Mouse (Mus musculus): ENCODE data around the gene Nup88. TPM values are rescaled to one million over a fixed set of nuclear protein-coding genes. Genes with fewer than 3 reads are reported as not detected.
A peak's percentile ranks its signal among the peaks of the same experiment; 100 is the strongest.

Nup88 gene
- total RNA-seq, 2 experiments from 2014 or later = 53.2 to 55.8 TPM

GRCm38 (mm10) chr11:71001167-71001566 is 31.4 kb upstream of the Nup88 start:
- TF ChIP-seq CTCF (IDR thresholded peaks at IDR 0.05) = no peak
- no peak overlapping the region for H3K27ac ChIP-seq
- no peak overlapping the region for H3K4me3 ChIP-seq
- intact Hi-C loops (cut with DNase I) = loop anchor here (5.0 kb wide), 1 partner anchor 51 kb away; no protein-coding TSS in a partner anchor
- DNase-seq (ENCODE audit: extremely low spot score in 1 of 2, low spot score in 2 of 2) = no peak

- peak; percentile 93 to 96 for DNase-seq (ENCODE audit: extremely low spot score in 1 of 2, low spot score in 2 of 2)
- peak within 1 kb of the TSS; percentile 82 for H3K27ac ChIP-seq
- peak within 1 kb of the TSS; percentile 83 for H3K4me3 ChIP-seq
- peak; percentile 99 for TF ChIP-seq CTCF (IDR thresholded peaks at IDR 0.05)
- intact Hi-C loops (cut with DNase I) = loop anchor here (1.0 to 5.0 kb wide), 2 partner anchors 22 to 70 kb away; partner anchors contain the start of gene Dhx33
Observed at GRCm38 (mm10) chr11:70982557-70983228, 12.9 kb upstream of the Nup88 start, which contains the start of gene C1qbp. Gene C1qbp, minus strand, starts transcription at chr11:70983026.

GRCm38 (mm10) chr11:70982030-70982429 is 12.3 kb upstream of the Nup88 start:
- TF ChIP-seq CTCF (IDR thresholded peaks at IDR 0.05) = no peak
- H3K4me3 ChIP-seq = peak overlapping the region; percentile 83
- DNase-seq (ENCODE audit: extremely low spot score in 1 of 2, low spot score in 2 of 2) = no peak
- intact Hi-C loops (cut with DNase I) = loop anchor here (1.0 to 5.0 kb wide), 2 partner anchors 22 to 70 kb away; partner anchors contain the start of gene Dhx33
- no peak overlapping the region; the same call in 1 of the 2 replicates for H3K27ac ChIP-seq

GRCm38 (mm10) chr11:70980751-70981510 is 11.2 kb upstream of the Nup88 start:
- no peak for TF ChIP-seq CTCF (IDR thresholded peaks at IDR 0.05)
- Histone ChIP-seq H3K27ac (no peak overlapping the region), H3K4me3 (no peak overlapping the region)
- DNase-seq (ENCODE audit: extremely low spot score in 1 of 2, low spot score in 2 of 2) = no peak
- intact Hi-C loops (cut with DNase I) = loop anchor here (5.0 kb wide), 1 partner anchor 71 kb away; no protein-coding TSS in a partner anchor

GRCm38 (mm10) chr11:70980232-70980631 is 10.5 kb upstream of the Nup88 start:
- TF ChIP-seq CTCF (IDR thresholded peaks at IDR 0.05) = no peak
- Histone ChIP-seq H3K4me3 (no peak overlapping the region), H3K27ac (no peak overlapping the region)
- no peak for DNase-seq (ENCODE audit: extremely low spot score in 1 of 2, low spot score in 2 of 2)
- intact Hi-C loops (cut with DNase I) = loop anchor here (5.0 kb wide), 1 partner anchor 72 kb away; no protein-coding TSS in a partner anchor

- no peak for TF ChIP-seq CTCF (IDR thresholded peaks at IDR 0.05)
- no peak for DNase-seq (ENCODE audit: extremely low spot score in 1 of 2, low spot score in 2 of 2)
- no peak overlapping the region for H3K4me3 ChIP-seq
- H3K27ac ChIP-seq = no peak overlapping the region
- intact Hi-C loops (cut with DNase I) = no loop called here
Observed at GRCm38 (mm10) chr11:70977293-70977692, 7.5 kb upstream of the Nup88 start.

- H3K27ac ChIP-seq = no peak overlapping the region
- DNase-seq (ENCODE audit: extremely low spot score in 1 of 2, low spot score in 2 of 2) = no peak
- TF ChIP-seq CTCF (IDR thresholded peaks at IDR 0.05) = no peak
- no peak overlapping the region for H3K4me3 ChIP-seq
- intact Hi-C loops (cut with DNase I) = no loop called here
Observed at GRCm38 (mm10) chr11:70975193-70975592, 5.4 kb upstream of the Nup88 start.

GRCm38 (mm10) chr11:70973947-70974346 is 4.2 kb upstream of the Nup88 start:
- Histone ChIP-seq H3K27ac (no peak overlapping the region), H3K4me3 (no peak overlapping the region)
- TF ChIP-seq CTCF (IDR thresholded peaks at IDR 0.05) = peak; percentile 26
- DNase-seq (ENCODE audit: extremely low spot score in 1 of 2, low spot score in 2 of 2) = no peak
- intact Hi-C loops (cut with DNase I) = no loop called here

- DNase-seq (ENCODE audit: extremely low spot score in 1 of 2, low spot score in 2 of 2) = no peak
- intact Hi-C loops (cut with DNase I) = no loop called here
- no peak overlapping the region for H3K4me3 ChIP-seq
- no peak for TF ChIP-seq CTCF (IDR thresholded peaks at IDR 0.05)
- H3K27ac ChIP-seq = no peak overlapping the region
Observed at GRCm38 (mm10) chr11:70972586-70972985, 2.8 kb upstream of the Nup88 start.

GRCm38 (mm10) chr11:70970560-70971540 is 1.1 kb upstream of the Nup88 start:
- peak overlapping the region; percentile 90 for H3K4me3 ChIP-seq
- peak overlapping the region; percentile 85 for H3K27ac ChIP-seq
- intact Hi-C loops (cut with DNase I) = no loop called here
- no peak; the same call in 1 of the 2 replicates for TF ChIP-seq CTCF (IDR thresholded peaks at IDR 0.05)
- DNase-seq (ENCODE audit: extremely low spot score in 1 of 2, low spot score in 2 of 2) = no peak

- intact Hi-C loops (cut with DNase I) = no loop called here
- peak overlapping the region; percentile 90 for H3K4me3 ChIP-seq
- no peak for DNase-seq (ENCODE audit: extremely low spot score in 1 of 2, low spot score in 2 of 2)
- no peak for TF ChIP-seq CTCF (IDR thresholded peaks at IDR 0.05)
- H3K27ac ChIP-seq = peak overlapping the region; percentile 96
Observed at GRCm38 (mm10) chr11:70969271-70969794, 440 bp downstream of the Nup88 start.

All from left cerebral cortex, adult 2 months (tissue).